Mouse (Mus musculus) MEL (cell line): ENCODE results near the gene Pacsin1. TPM values are rescaled to one million over a fixed set of nuclear protein-coding genes. Genes with fewer than 3 reads are reported as not detected.

Experiments used
- DNase-seq: peaks from one replicate; pipeline ENCODE4 v3.0.0; 2011; ENCODE audit warnings: low read depth, low spot score
- H3K27ac ChIP-seq: 2 replicates; pipeline ENCODE4 v1.5.1; 2012; ENCODE audit warnings: low read depth, mild to moderate bottlenecking, control low read depth, low read length, moderate library complexity; ENCODE audit not compliant: control insufficient read depth
- H3K27me3 ChIP-seq, 2 experiments: fragments of 150-350 bp in 1 of 2; sonication (generic) in 1 of 2; 2 replicates each; pipeline ENCODE4 v1.6.1; 2012; ENCODE audit warnings: low read length in 2 of 2, mild to moderate bottlenecking in 2 of 2, improper control_type of control experiment in 1 of 2, moderate library complexity in 1 of 2; ENCODE audit not compliant: insufficient read depth in 2 of 2, control insufficient read depth in 1 of 2
- H3K36me3 ChIP-seq, 2 experiments: 2 replicates each; pipeline ENCODE4 v1.6.1; 2012 to 2014; ENCODE audit warnings: low read length in 2 of 2, improper control_type of control experiment in 1 of 2, inconsistent platforms in 1 of 2, mild to moderate bottlenecking in 1 of 2; ENCODE audit not compliant: insufficient read depth in 2 of 2, control insufficient read depth in 1 of 2
- H3K4me1 ChIP-seq, 2 experiments: fragments of 150-350 bp in 1 of 2; sonication (generic) in 1 of 2; 2 replicates each; pipeline ENCODE4 v1.6.1; 2012; ENCODE audit warnings: low read length in 2 of 2, improper control_type of control experiment in 1 of 2, mild to moderate bottlenecking in 1 of 2; ENCODE audit not compliant: insufficient read depth in 2 of 2, control insufficient read depth in 1 of 2
- H3K4me3 ChIP-seq, 2 experiments: fragments of 150-350 bp in 1 of 2; sonication (generic) in 1 of 2; 2 replicates each; pipeline ENCODE4 v1.5.1; 2012; ENCODE audit warnings: low read depth in 2 of 2, low read length in 2 of 2, mild to moderate bottlenecking in 2 of 2, moderate library complexity in 2 of 2, control low read depth in 1 of 2, improper control_type of control experiment in 1 of 2; ENCODE audit not compliant: control insufficient read depth in 1 of 2, insufficient read depth in 1 of 2
- H3K79me2 ChIP-seq: 2 replicates; pipeline ENCODE4 v1.6.1; 2012; ENCODE audit warnings: mild to moderate bottlenecking, low read length, moderate library complexity; ENCODE audit not compliant: control insufficient read depth, poor library complexity, insufficient read depth
- H3K9ac ChIP-seq: 2 replicates; pipeline ENCODE4 v1.6.1; 2012; ENCODE audit warnings: low read depth, mild to moderate bottlenecking, control low read depth, low read length, moderate library complexity; ENCODE audit not compliant: control insufficient read depth, poor library complexity, severe bottlenecking
- H3K9me3 ChIP-seq: fragments of 150-350 bp; sonication (generic); replicated peaks from 2 replicates; pipeline ENCODE4 v1.6.1; 2012; ENCODE audit warnings: mild to moderate bottlenecking, low read length, improper control_type of control experiment, moderate library complexity; ENCODE audit not compliant: insufficient read depth
- BHLHE40 ChIP-seq: IDR thresholded peaks from 2 replicates; pipeline ENCODE4 v1.6.1; 2012; ENCODE audit warnings: low read depth, mild to moderate bottlenecking, inconsistent platforms, low read length, improper control_type of control experiment, borderline replicate concordance
- CHD2 ChIP-seq: IDR thresholded peaks from 2 replicates; pipeline ENCODE4 v1.6.1; 2011; ENCODE audit warnings: low read length, improper control_type of control experiment
- CTCF ChIP-seq, 3 experiments: IDR thresholded peaks in 2 of 3; conservative IDR thresholded peaks in 1 of 3; 2 replicates each; pipeline ENCODE4 v1.5.1; 2011 to 2012; ENCODE audit warnings: low read length in 3 of 3, low read depth in 2 of 3, mild to moderate bottlenecking in 2 of 3, improper control_type of control experiment in 1 of 3, inconsistent platforms in 1 of 3, mixed read lengths in 1 of 3, moderate library complexity in 1 of 3; ENCODE audit not compliant: control insufficient read depth in 1 of 3, insufficient read depth in 1 of 3, poor library complexity in 1 of 3, severe bottlenecking in 1 of 3
- E2F4 ChIP-seq: IDR thresholded peaks from 2 replicates; pipeline ENCODE4 v1.6.1; 2011; ENCODE audit warnings: low read depth, low read length, improper control_type of control experiment, borderline replicate concordance
- ELF1 ChIP-seq: IDR thresholded peaks from 2 replicates; pipeline ENCODE4 v1.6.1; 2014; ENCODE audit warnings: low read depth, mild to moderate bottlenecking, inconsistent platforms, low read length, improper control_type of control experiment, moderate library complexity
- EP300 ChIP-seq, 2 experiments: IDR thresholded peaks; 2 replicates each; pipeline ENCODE4 v1.6.1; 2011; ENCODE audit warnings: improper control_type of control experiment in 2 of 2, low read length in 2 of 2, low read depth in 1 of 2, mild to moderate bottlenecking in 1 of 2
- MYB ChIP-seq: IDR thresholded peaks from 2 replicates; pipeline ENCODE4 v1.6.1; 2011; ENCODE audit warnings: mild to moderate bottlenecking, low read depth, low read length, improper control_type of control experiment
- MYC ChIP-seq: IDR thresholded peaks from 2 replicates; pipeline ENCODE4 v1.6.1; 2011; ENCODE audit warnings: low read depth, mild to moderate bottlenecking, low read length, improper control_type of control experiment, moderate library complexity
- NRF1 ChIP-seq: IDR thresholded peaks from 2 replicates; pipeline ENCODE4 v1.6.1; 2014; ENCODE audit warnings: low read depth, mild to moderate bottlenecking, inconsistent platforms, low read length, improper control_type of control experiment, moderate library complexity; ENCODE audit not compliant: poor library complexity, insufficient read depth, severe bottlenecking
- POLR2AphosphoS5 ChIP-seq: IDR thresholded peaks from 2 replicates; pipeline ENCODE4 v1.6.1; 2012; ENCODE audit warnings: low read depth, borderline replicate concordance, mild to moderate bottlenecking, inconsistent platforms, low read length, moderate library complexity, mixed read lengths
- SIN3A ChIP-seq: IDR thresholded peaks from 2 replicates; pipeline ENCODE4 v1.6.1; 2012; ENCODE audit warnings: low read length, improper control_type of control experiment, inconsistent platforms
- SMC3 ChIP-seq: IDR thresholded peaks from 2 replicates; pipeline ENCODE4 v1.6.1; 2011; ENCODE audit warnings: low read depth, low read length, improper control_type of control experiment
- TAL1 ChIP-seq: IDR thresholded peaks from 2 replicates; pipeline ENCODE4 v1.6.1; 2012; ENCODE audit warnings: mild to moderate bottlenecking, inconsistent platforms, low read length, moderate library complexity, mixed read lengths
- TBP ChIP-seq: IDR thresholded peaks from 2 replicates; pipeline ENCODE4 v1.8.0; 2011; ENCODE audit warnings: low read depth, low read length, improper control_type of control experiment
- ZKSCAN1 ChIP-seq: IDR thresholded peaks from 2 replicates; pipeline ENCODE4 v1.6.1; 2012; ENCODE audit warnings: low read depth, mild to moderate bottlenecking, inconsistent platforms, low read length, improper control_type of control experiment, moderate library complexity
- ZMIZ1 ChIP-seq: IDR thresholded peaks from 2 replicates; pipeline ENCODE4 v1.6.1; 2012; ENCODE audit warnings: low read depth, mild to moderate bottlenecking, inconsistent platforms, low read length, improper control_type of control experiment, moderate library complexity
- polyA plus RNA-seq, 2 experiments: library from polyadenylated mRNA; stranded (reverse) in 1 of 2; unstranded in 1 of 2; fragments of >175 nt in 1 of 2; fragments of >200 nt in 1 of 2; gene quantifications; 2 replicates each; pipeline versions ENCODE4 v1.2.1 to v1.2.4; 2012; ENCODE audit warnings: low replicate concordance in 2 of 2, low read depth in 1 of 2; ENCODE audit not compliant: insufficient read length in 2 of 2, insufficient read depth in 1 of 2, missing spikeins in 1 of 2
- total RNA-seq: library from RNA; depleted of rRNA; stranded (reverse); fragments of 300-350 nt; gene quantifications from 2 replicates; pipeline ENCODE4 v1.2.3, GENCODE M21; 2012

Gene Pacsin1
- total and polyA plus RNA-seq, 3 experiments: 0.17 TPM; not detected in 2

GRCm38 (mm10) chr17:27750451-27750942, 95.2 kb downstream of the Pacsin1 start:
- DNase-seq: no peak
- Histone ChIP-seq H3K9me3 (no peaks in the 10 kb centered on the region), H3K27me3 (no peaks in the 10 kb centered on the region), H3K4me3 (no peak overlapping the region), H3K79me2 (no peaks in the 10 kb centered on the region), H3K27ac (no peak overlapping the region), H3K9ac (no peak overlapping the region), H3K4me1 (no peaks in the 10 kb centered on the region), H3K36me3 (no peaks in the 10 kb centered on the region; a peak in 2 of 4 replicates)
- no peak for TF ChIP-seq POLR2AphosphoS5
- no peak for TF ChIP-seq E2F4
- TF ChIP-seq TAL1: no peak
- TF ChIP-seq ELF1: no peak
- TF ChIP-seq MYB: no peak
- no peak for TF ChIP-seq CTCF (IDR thresholded peaks at IDR 0.05 in 2 of 3, conservative IDR thresholded peaks at IDR 0.05 in 1 of 3; ENCODE audit: control insufficient read depth in 1 of 3, insufficient read depth in 1 of 3, low read depth in 2 of 3, low read length in 3 of 3, poor library complexity in 1 of 3, severe bottlenecking in 1 of 3)
- no peak for TF ChIP-seq SIN3A
- TF ChIP-seq BHLHE40: no peak

DNA sequence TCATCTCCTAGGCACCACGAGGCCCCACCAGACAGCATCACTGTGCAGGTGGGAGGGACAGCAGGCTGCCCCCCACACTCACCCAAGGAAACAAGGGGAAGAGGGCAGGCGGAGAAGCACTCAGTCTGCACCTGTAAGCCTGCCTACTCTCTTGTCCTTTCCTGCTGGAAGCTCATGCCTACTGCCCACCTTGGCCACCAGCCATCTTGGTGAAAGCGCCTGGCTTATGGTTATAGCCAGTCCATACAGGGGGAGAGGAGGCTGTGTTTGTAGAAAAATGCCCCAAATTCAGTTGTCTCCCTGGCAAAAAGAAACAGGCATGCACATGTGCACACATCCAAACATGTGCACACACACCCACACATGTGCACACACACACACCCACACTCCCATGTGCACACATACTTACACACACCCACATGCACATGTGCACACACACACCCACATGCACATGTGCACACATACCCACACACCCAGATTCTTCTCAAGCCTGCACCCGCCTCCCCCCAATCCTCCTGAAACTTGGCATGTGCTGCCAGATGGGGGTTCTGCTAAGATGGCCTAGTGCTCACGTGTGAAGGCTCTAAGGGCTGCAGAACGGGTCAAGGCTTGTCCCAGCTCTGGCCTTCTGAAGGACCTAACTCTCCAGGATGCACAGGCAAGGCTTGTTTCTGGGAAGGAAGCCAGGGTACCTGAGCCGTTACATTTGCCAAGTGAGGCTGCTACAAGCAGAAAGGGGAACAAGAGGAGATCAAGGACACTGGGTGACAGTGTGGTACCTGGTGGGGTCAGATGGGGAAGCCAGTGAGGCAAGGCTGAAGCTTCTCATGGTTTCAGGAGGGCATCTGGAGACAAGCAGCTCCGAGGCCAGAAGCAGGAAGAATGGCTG, 96.2 kb downstream of the Pacsin1 start:
- no peaks in the 10 kb centered on the region for H3K4me1 ChIP-seq
- H3K27me3 ChIP-seq: no peaks in the 10 kb centered on the region
- no peak for DNase-seq
- no peak overlapping the region for H3K27ac ChIP-seq
- H3K4me3 ChIP-seq: no peak overlapping the region
- TF ChIP-seq ZMIZ1: no peak
- TF ChIP-seq EP300 (IDR thresholded peaks at IDR 0.05; ENCODE audit: low read depth in 1 of 2, low read length in 2 of 2): no peak
- TF ChIP-seq SMC3: no peak
- no peak for TF ChIP-seq ZKSCAN1
- TF ChIP-seq MYB: no peak
- TF ChIP-seq CHD2: no peak
- no peak for TF ChIP-seq NRF1
- TF ChIP-seq BHLHE40: no peak
- TF ChIP-seq TBP: no peak
- no peak for TF ChIP-seq MYC
- no peak for TF ChIP-seq ELF1
- TF ChIP-seq, all 39 proteins: peak for 0
- Histone ChIP-seq H3K36me3 (peaks cover 0 to 1% of the 10 kb centered on the region in 2 experiments; a peak in 2 of 4 replicates), H3K79me2 (no peaks in the 10 kb centered on the region), H3K9me3 (no peaks in the 10 kb centered on the region), H3K9ac (no peak overlapping the region)
